Mouse (Mus musculus) liver, embryonic 14.5 days (tissue): ENCODE results near the gene Dusp1.

ENCODE experiments used
- CTCF ChIP-seq: IDR thresholded peaks from 2 replicates; pipeline ENCODE4 v1.5.1; 2016; ENCODE audit warnings: antibody characterized with exemption, low read depth, control low read depth
- EP300 ChIP-seq: IDR thresholded peaks from 2 replicates; pipeline ENCODE4 v1.6.1; 2016; ENCODE audit warnings: antibody characterized with exemption, low read depth

DNA sequence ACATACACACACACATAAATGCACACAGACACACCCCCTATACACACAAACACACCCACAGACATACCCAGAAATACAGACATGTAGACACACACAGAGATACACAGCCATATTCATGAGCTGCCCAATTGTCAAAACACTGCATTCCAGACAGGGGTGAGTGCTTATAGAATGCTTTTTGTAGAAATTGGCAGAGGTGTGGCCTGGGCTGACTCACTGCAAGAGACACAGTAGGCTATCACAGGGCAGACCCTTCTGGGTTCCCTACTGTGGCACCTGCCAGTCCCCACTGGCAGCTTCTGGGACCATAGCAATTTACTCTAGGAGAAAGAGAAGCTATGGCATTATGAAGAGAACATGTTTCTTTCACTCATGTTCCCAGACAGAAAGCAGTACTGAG lies 37.6 kb downstream of the Dusp1 start:
- TF ChIP-seq CTCF, result no peak
- no peak for TF ChIP-seq EP300
